Mouse (Mus musculus): ENCODE data around the gene Cbx8. TPM values are rescaled to one million over a fixed set of nuclear protein-coding genes. Genes with fewer than 3 reads are reported as not detected.

The Cbx8 gene
- total and polyA plus RNA-seq, 3 experiments, result not detected

DNA sequence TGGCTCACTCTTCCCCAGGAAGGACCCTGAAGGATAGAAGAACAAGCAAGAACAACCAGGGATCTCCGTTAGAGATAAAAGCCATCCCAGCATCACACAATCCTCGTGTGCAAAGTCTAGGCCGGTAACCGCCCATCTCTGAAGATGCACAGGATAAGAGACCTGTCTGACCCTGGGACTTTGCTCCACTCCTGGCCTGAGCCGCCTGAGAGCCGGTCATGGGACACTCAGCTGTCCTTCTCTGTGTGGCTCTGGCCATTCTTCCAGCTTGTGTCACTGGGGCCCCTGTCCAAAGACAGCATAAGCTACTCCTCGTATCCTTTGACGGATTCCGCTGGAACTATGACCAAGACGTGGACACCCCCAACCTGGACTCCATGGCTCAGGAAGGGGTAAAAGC is 52.8 kb downstream of the Cbx8 start, which contains the start of gene Enpp7:
Gene Enpp7 (plus strand): TSS at position 190 of the 400 bp plus-strand sequence.
- H3K4me1 ChIP-seq (ENCODE audit: insufficient read depth, low read depth, low read length), result no peaks in the 10 kb centered on the region
- H3K27me3 ChIP-seq (ENCODE audit: insufficient read depth, low read length), result no peaks in the 10 kb centered on the region
- peaks cover 94% of the 10 kb centered on the region for H3K9me3 ChIP-seq (replicated peaks)
- no peak for ATAC-seq (ENCODE audit: extremely low read depth, insufficient number of reproducible peaks, low FRiP score, poor library complexity, severe bottlenecking)
- no peak for DNase-seq (ENCODE audit: low spot score)
- no peak for TF ChIP-seq TAL1 (conservative IDR thresholded peaks at IDR 0.05; ENCODE audit: low read depth, low read length)
- TF ChIP-seq GATA1 (IDR thresholded peaks at IDR 0.05; ENCODE audit: borderline replicate concordance, low read length), result no peak
- TF ChIP-seq CTCF (IDR thresholded peaks at IDR 0.05; ENCODE audit: low read depth, low read length), result no peak
- no peak for TF ChIP-seq POLR2AphosphoS5 (IDR thresholded peaks at IDR 0.05; ENCODE audit: insufficient replicate concordance, low read depth, low read length)
- no peak for TF ChIP-seq GATA2 (IDR thresholded peaks at IDR 0.05; ENCODE audit: borderline replicate concordance, low read depth, low read length)
- H3K4me3 ChIP-seq (ENCODE audit: low read depth, low read length), result no peak within 1 kb of the TSS
- no peaks in the 10 kb centered on the region for H3K36me3 ChIP-seq (replicated peaks)

Other genes with a start within 250 kb of the Cbx8 start
- not detected in 2 replicates for gene Rbfox3, start 129.4 kb downstream of the Cbx8 start, total RNA-seq (2014; fragmentation: Nextera tagmentation)
- 0.16 TPM in 1 of 2 replicates, not detected in the other for gene Rbfox3, start 129.4 kb downstream of the Cbx8 start, total RNA-seq (2017)
- gene Rbfox3, start 129.4 kb downstream of the Cbx8 start, polyA plus RNA-seq (2012), result not detected in 2 replicates
- gene Enpp7, start 52.8 kb downstream of the Cbx8 start, total RNA-seq (2014; fragmentation: Nextera tagmentation), result not detected in 2 replicates
- gene Enpp7, start 52.8 kb downstream of the Cbx8 start, total RNA-seq (2017), result 0.29 TPM in 1 of 2 replicates, not detected in the other
- gene Enpp7, start 52.8 kb downstream of the Cbx8 start, polyA plus RNA-seq (2012), result not detected in 2 replicates
- gene Cbx2, start 18.0 kb downstream of the Cbx8 start, total RNA-seq (2014; fragmentation: Nextera tagmentation), result not detected in 2 replicates
- gene Cbx2, start 18.0 kb downstream of the Cbx8 start, total RNA-seq (2017), result 0.11 and 0.12 TPM in 2 replicates
- not detected in 2 replicates for gene Cbx2, start 18.0 kb downstream of the Cbx8 start, polyA plus RNA-seq (2012)
- gene Cbx4, start 45.3 kb upstream of the Cbx8 start, total RNA-seq (2014; fragmentation: Nextera tagmentation), result not detected in 2 replicates
- not detected in 2 replicates for gene Cbx4, start 45.3 kb upstream of the Cbx8 start, total RNA-seq (2017)
- 0.03 and 0.08 TPM in 2 replicates for gene Cbx4, start 45.3 kb upstream of the Cbx8 start, polyA plus RNA-seq (2012)
- gene Tbc1d16, start 187.5 kb upstream of the Cbx8 start, total RNA-seq (2014; fragmentation: Nextera tagmentation), result not detected in 2 replicates
- gene Tbc1d16, start 187.5 kb upstream of the Cbx8 start, total RNA-seq (2017), result 0.05 and 0.06 TPM in 2 replicates
- not detected in 2 replicates for gene Tbc1d16, start 187.5 kb upstream of the Cbx8 start, polyA plus RNA-seq (2012)
- gene Ccdc40, start 187.6 kb upstream of the Cbx8 start, total RNA-seq (2014; fragmentation: Nextera tagmentation), result not detected in 2 replicates
- 0.05 TPM in 1 of 2 replicates, not detected in the other for gene Ccdc40, start 187.6 kb upstream of the Cbx8 start, total RNA-seq (2017)
- not detected in 2 replicates for gene Ccdc40, start 187.6 kb upstream of the Cbx8 start, polyA plus RNA-seq (2012)
- 59.7 and 71.2 TPM in 2 replicates for gene Gaa, start 226.9 kb upstream of the Cbx8 start, total RNA-seq (2014; fragmentation: Nextera tagmentation)
- gene Gaa, start 226.9 kb upstream of the Cbx8 start, total RNA-seq (2017), result 27.5 and 28.1 TPM in 2 replicates
- 95.7 and 102 TPM in 2 replicates for gene Gaa, start 226.9 kb upstream of the Cbx8 start, polyA plus RNA-seq (2012)

Measured in G1E (cell line).